Mouse (Mus musculus) layer of hippocampus, postnatal 10 days (tissue): ENCODE results near the gene Tnpo1. TPM values are rescaled to one million over a fixed set of nuclear protein-coding genes. Genes with fewer than 3 reads are reported as not detected.

Experiments
- DNase-seq, 2 experiments: peaks; one replicate each; pipeline ENCODE4 v3.0.0; 2021; ENCODE audit warnings: low spot score in 2 of 2
- total RNA-seq, 2 experiments: library from RNA; stranded (reverse); gene quantifications; 2 replicates each; pipeline ENCODE4 v1.2.3; 2021

Tnpo1 gene
- total RNA-seq, 2 experiments from 2014 or later, result 64.7 to 69.3 TPM

DNA sequence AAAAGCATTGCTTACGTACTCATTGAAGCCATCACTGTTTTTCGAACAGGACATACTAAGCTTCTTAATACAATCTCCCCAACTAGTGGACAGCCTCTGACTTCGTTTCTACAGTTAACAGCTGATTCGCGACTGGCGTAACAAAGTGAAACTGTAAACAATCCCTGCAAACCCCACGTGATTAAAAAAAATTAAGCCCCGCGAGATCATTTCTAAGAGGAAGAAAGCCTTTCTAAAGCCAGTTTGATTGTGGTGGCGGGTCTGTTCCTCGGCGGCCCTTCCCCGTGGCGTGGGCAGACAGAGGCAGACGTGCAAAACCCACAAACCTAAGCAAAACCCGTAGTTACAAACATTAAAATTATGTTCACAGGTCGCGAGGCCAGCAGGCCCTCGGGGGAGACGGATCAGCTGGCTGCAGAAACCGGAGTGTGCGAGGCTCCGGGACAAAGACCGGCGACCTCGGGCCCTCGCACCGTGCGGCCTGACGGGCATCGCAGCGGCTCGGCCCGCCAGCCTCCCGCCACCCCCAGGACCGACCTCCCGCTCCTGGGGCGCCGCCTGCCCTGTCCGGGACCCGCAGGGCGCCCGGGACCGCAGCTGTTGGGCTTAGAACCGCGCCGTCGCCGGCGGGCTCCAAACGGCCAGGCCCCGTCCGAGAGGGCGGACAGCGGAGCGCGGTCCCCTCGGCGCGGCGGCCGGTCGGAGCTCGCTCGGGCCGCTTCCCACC lies 535 bp downstream of the Tnpo1 start:
- peak; percentile 56 to 66 for DNase-seq

DNA sequence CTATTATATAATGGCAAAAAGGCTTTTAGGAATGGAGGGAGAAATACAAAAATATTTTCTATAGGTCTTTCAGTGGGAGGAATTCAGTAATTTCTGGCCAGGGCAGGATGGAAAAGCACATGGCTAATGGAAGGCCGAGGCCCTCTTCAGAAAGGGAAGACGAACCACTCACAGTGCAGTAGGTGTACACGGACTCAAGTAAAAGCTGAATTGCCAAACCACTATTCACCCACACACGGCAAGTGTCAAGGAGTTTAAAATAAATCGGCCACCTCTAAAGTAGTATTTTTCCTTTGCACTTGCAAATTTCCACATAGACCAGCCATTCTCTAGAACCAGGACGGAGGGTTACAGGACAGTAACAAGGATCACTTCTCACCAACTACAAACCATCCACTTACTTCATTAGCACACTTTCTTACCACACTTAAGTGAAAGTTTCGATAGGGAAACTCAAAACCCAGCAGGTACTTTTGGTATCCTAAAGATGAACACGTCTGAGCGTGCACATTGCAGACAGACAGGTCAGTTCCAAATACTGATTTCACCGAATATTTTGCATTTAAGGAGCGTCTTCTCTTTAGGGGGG lies 1.2 kb downstream of the Tnpo1 start:
- DNase-seq, result no peak

DNA sequence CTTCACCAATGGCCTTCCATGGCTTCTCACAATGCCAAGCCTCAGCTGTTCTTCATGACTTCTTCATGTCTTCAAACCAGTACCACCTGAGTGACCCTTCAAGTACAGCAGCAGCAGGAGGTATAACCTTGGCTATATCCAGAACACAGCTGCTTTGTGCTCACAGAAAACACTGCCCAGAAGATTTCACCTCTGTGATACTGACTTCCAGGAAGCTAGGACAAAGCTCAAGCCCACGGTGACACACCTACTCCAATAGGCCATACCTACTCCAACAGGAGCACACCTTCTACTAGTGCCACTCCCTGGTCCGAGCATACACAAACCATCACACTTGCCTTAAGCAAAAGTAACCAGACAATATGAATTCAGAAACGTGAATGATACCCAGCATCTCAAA lies 3.4 kb downstream of the Tnpo1 start:
- no peak for DNase-seq

DNA sequence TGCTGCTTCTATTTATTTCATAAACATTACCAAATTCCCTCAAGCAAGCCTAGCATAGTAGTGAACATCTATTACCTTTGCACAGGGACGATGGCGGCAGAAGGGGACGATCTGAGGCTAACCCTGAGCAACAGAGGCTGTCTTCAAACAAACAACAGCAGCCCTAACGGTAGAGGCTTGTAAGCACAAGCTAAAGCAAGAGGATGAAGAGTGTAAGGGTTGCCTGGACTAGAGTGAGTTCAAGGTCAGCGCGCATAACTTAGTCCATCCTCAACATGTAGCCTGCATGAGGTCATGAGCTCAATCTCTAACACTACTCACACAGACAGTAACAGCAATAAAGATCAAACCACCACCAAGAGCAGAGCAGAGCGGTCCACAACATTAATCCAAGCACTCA lies 4.9 kb downstream of the Tnpo1 start:
- no peak for DNase-seq

DNA sequence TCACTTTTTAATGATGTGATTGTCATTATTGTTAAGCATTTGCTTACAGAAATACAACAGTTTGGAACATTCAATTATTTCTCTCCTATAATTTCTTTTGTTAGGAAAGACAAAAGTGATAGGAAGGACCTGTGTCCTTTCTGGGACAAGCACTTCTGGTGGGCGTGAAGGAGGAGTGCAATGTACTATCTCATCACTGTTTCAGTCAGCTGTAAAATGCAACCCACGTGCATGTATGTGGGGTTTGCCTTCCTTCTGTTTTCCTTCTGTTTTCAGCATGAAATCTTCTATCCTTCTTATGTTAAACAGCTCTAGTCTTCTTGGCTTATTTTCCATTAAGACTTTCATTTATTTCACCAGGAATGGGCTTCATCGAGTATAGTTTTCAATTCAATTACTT lies 5.9 kb downstream of the Tnpo1 start:
- no peak for DNase-seq

DNA sequence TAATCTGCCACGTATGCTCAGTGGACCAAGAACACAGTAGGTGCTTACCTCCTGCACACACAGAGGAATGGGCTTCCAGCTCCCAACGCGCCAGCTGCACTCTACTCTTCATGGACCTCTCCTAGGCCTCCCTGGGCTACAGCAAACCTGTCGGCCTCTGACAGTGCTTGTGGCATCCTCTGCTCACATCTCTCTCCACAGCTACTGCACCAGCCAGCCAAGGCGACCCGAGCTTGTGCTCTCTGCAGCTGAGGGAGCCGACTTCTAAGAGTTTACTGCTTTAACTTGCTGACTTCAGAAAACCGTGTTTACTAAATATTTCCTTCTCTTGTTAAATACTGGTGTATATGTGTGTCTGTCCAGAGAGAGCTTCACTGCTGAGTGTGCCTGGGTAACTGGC lies 6.5 kb downstream of the Tnpo1 start:
- DNase-seq, result no peak

DNA sequence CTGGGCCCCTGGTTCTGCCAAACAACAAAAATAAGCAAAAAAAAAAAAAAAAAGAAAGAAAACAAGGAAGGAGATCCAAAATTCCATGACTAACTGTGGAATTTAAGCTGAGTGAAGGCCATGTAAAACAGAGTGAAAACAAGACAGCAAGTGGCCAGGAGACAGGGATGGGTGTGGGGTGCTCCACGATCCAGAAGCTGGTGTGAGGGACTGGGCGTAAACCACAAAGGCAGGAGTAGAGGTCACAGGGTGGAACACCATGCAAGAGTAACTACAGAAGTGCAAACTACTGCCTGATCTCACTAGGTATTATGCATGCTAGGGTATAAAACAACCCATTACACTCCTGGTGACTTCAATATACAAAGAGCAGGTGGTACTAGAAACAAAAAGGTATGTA lies 8.3 kb downstream of the Tnpo1 start:
- no peak for DNase-seq

DNA sequence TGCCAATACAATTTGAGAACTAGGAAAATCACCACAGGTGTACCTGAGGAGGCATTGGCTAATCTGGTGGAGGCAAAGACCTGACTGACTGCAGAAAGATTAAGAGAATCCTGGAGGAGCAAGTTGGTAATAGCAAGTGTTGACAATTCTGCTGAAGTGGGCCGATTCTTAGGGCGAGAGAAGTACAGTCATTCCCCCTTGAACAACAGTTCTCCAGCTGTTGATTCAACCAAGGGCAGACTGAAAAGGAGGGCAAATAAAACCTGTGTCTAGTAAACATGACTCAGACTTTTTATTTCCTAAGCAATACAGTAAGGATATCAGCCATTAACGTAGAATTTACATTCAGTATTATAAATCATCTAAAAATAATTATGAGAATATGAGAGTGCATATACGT lies 10.6 kb downstream of the Tnpo1 start:
- no peak for DNase-seq

DNA sequence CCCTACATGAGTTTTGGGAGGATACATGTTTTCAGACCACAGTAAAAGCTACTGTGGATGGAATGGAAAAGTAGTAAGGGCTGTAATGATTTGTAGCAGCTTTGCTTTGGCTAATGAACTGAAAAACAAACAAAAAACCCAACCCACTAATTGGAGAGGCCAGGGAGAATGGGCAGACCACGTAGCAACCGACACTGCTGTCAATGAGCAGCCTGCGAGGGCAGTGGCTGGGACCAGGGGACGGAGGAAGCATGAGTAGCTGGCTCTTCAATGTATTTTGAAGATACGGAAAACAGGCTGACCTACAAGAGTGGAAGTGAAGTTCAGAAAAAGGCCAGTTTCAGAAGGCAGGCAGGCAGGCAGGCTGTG lies 11.4 kb downstream of the Tnpo1 start:
- DNase-seq, result no peak

DNA sequence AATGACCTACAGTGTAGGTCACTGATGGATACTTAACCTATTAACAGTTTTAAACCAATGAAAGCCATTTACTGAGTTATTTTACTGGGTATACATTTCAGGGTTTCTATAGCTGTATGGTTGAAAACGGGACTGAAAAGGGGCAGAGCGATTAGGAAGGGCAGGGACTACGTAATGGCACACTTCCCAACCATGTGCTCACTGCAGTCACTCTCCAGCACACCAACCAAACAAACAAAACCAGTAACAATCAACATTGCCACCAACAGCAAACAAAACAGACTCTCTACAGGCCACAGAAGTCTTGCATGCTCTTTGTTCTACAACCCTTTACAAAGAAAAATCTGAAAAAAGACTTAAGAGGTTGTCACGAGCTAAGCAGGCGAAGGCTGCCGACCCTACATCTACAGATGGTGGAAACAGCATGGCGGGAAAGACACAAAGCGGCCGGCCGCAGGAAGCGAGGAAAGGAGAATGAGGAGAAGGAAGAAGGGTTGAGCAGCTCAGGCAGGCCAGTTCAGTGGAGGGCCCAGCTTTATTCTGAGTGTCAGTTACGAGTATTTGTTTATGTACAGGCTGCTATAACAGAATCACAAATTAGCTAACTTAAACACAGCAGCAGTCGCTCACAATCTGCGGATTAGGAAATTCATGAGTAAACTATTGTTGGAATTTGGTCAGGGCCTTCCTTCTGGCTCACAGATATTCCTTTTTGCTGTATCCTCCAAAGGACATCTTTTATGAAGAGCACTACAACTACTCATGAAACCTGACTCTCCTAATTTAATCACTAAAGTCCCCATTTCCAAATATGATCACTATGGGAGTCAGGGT lies 12.0 kb downstream of the Tnpo1 start:
- no peak for DNase-seq

DNA sequence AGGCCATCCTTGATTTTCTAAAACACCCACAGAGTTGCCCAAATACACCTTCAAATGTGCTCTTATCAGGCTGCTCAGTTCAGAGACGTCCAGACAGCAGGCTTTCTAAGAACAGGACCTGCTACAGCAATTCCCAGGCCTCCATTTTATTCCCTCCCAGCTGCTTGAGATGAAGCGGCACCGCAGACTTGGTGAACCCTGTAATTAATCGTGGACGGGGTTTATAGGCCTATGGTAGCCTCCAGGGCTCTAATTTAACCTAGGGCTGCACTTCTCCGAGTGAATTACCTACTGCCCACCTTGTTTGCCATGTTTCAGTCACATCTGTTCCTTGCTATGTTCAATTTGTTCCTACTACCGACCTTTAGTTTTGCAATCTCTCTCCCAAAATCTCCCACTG lies 13.0 kb downstream of the Tnpo1 start:
- DNase-seq, result no peak

DNA sequence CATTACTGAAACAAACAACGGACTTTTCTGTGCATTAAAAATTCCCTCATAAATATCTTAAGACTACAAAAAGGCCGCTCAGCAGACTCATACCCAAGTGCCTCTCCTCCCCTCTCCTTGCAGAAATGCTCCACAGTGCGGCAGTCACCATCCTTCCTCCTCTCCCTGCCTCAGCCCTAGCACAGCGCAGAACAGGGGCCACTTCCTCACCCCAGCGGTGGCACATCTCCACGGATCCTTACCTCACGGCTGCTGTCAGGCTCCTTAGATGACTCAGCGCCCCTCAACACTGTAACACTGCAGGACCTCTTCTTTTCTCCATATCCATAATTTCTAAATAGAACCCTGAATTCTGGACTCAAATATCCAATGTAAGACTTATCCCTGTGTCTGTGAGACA lies 13.6 kb downstream of the Tnpo1 start:
- DNase-seq, result no peak

DNA sequence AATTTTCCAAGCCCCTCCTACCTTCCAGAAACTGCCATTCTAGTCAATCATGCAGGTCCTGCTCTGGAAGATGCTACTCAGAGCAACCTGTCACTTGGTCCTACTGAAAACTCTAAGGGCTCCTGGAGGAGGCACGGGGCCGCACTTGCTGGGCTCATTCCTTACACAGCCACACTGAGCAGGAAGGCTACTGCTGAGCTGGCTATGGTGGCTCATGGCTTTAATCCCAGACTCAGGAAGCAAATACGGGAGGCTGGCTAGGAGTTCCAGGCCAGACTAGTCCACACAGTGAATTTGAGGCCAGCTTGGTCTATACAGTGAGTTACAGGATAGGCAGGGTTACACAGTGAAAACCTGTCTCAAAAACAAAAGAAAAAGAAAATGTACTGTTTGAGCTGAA lies 15.4 kb downstream of the Tnpo1 start:
- no peak for DNase-seq

DNA sequence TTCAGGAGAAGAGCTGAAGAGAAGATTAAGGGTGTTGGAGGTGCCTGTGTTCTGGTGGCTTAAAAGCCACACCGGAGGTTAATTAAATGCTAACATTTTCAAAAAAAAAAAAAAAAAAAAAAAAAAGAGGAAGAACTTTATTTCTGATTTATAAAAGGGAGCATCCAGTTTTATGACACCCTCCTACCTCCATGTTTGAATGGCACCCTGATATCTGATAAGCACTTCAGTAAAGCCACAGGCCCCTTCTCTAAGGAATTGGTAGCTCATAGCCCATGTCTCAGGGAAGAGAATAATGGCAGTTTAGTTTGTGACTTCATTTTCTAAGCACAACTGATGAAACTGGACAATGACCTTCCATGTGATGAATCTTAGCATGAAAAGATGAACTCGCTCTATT lies 21.6 kb downstream of the Tnpo1 start:
- DNase-seq, result no peak

DNA sequence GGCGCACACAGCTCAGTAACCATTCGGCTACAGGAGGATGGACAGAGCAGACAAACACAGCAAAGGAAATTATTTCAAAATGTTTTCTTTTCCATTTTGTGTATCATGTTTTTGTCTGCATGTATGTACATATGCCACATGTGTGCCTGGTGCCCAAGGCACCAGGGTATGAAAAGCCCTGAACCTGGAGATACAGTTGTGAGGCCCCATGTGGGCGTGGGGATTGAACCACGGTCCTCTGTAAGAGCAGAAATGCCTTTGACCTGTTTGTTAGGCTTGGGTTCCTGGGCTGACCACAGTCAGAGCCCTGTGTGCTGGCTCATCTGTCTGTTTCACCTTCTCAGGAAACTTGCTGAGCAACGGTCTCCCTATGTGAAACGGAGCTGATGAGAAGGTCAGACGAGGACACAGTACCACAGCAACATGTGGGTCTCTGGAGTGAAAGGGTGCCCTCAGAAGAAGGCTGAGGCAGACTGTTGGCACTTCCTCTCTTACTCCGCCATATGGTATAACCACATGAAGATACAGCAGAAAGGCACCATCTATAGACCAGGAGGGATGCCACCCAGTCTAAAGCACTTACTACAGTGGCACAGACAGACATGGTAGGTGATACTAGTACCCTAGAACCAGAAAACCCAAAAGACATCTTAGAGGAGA lies 23.7 kb downstream of the Tnpo1 start:
- no peak for DNase-seq

DNA sequence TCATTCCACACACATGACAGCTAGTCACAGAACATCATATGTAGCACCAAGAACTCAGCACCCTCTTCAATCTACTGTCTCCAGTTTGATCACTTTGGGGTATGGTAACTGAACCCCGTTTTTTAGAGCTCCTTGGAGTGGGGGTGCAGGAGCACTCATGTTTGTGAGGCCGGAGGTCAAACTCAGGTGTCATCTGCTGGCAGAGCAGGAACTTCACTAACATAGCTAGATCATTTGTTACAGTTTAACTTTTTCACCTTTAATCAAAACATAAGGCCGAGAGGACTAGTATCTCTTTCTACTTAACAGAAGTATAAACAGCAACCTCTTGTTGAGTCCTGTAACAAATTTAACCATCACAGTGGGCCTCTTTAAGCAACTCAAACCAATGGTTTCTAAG lies 26.6 kb downstream of the Tnpo1 start:
- DNase-seq, result no peak

DNA sequence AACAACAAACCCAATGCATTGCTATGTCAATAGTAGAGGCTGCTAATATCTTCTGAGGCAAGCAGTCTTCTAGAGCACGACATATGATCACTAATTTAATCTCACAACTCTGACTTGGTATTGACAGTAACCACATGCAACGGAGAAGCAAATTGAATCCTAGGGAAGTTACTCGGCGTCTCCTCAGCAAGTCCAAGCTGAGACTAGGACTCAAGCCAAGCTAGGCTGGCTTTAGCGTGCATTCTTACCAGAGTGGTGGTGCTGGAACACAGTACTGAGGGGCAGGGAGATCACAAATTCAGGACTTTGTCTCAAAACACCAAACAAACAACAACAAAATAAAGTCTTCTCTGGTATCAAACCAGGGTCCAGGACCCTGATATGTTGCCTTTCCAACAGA lies 28.6 kb downstream of the Tnpo1 start:
- DNase-seq, result no peak

DNA sequence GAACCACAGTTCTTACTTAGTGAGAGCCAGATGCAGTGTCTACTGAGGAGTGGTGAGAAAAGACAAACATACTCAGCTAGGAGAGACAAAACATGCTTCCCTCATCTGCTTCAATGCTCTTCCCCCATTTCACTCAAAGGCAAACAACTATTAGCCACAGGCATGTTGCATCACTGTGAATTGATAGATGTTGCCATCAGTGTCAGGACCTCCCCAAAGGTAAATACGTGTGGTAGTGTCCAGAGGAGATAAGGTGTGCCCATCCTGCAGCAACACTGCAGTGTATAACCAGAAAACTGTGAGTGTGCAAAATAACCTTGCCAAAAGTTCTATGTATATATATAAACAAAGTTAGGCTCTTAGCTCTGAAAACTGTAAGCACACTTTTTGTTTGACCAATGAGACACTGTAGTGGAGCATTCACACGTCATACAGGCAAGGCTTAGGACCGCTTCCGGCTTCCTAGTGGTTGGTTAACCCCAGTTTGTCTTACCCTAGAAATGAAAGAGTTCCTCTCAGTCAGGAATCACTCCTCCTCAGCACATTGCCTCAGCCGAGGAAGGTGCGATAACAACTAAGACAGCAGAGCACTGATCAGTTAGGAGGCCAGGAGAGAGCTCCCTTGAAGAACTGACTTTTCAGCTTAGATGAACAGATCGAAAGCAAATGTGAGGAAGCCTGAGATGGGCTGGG lies 29.6 kb downstream of the Tnpo1 start:
- no peak for DNase-seq

DNA sequence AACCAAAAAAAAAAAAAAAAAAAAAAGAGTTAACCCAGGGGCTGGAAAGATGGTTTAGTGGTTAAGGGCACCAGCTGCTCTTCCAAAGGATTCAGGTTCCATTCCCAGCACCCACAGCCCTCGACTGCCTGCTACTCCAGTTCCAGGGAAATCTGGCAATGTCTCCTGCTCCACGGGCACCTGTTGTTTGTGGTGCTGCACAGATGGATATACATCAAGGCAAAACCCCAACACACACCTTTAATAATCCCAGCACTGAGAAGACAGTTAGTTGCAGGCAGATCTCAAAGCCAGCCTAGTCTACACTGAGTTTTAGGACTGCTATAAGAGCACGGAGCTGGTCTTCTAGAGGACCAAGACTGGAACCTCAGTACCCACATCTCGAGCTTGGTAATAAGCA lies 30.2 kb downstream of the Tnpo1 start:
- no peak for DNase-seq

DNA sequence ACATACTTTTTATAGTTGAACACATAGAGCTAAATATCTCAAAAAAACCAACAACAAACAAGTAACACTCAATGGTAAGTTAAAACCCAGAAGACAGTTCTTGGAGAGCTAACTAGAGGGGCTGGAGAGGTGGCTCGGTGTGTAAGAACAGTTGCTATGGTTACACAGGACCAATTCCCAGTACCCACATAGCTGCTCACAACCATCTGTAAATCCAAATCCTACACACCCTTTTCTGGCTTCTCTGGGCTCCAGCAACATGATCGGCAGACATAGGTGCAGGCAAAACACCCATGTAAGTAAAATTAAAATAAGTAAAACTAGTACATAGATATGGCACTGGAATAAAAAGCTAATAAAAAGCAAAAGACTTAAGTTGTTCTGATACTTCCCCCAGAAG lies 31.3 kb downstream of the Tnpo1 start:
- no peak for DNase-seq

DNA sequence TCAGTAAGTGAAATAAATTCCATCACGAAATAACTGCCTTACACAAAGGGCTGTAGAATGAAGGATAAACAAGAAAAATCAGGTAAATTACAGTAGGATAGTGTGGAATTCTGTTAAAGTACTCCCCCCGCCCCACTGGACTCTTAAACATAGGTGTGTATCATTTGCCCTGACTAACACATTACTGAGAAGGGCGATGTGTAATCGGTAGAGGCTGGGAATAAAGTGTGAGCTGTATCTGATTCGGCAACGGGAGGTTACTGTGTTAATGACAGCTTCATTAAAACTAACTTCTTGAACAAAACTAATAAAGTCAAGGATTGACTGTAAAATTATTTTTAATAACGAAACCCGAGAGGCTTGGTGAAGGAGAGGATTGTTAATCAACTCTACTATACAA lies 34.7 kb downstream of the Tnpo1 start:
- no peak for DNase-seq

DNA sequence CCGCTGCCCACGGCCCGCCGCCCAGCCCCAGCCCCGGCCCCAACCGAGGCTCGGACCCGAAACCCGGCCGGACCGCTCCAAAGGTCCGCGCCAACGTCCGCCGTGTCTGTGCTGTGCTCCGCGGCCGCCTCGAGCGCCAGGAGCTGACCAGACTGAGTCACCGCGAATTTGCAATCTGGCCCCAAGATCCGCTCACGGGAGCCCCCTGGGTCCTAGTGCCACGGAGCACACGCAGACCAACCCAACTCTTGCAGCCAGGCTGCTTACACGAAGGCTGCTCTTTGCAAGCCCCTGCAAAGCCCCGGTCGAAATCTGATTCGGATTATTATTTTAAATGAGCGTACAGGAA lies 35.3 kb downstream of the Tnpo1 start:
- peak; percentile 77 to 84 for DNase-seq
